Mouse (Mus musculus) monocyte, adult 2 months (primary cell): ENCODE data around the gene Sel1l3.

Source experiments
- DNase-seq, 2 experiments: peaks; one replicate each; pipeline ENCODE4 v3.0.0; 2022; ENCODE audit warnings: low spot score in 2 of 2, low read depth in 1 of 2

Sel1l3 gene

GRCm38 (mm10) chr5:53212782-53213710, 681 bp downstream of the Sel1l3 start:
- no peak for DNase-seq

DNA sequence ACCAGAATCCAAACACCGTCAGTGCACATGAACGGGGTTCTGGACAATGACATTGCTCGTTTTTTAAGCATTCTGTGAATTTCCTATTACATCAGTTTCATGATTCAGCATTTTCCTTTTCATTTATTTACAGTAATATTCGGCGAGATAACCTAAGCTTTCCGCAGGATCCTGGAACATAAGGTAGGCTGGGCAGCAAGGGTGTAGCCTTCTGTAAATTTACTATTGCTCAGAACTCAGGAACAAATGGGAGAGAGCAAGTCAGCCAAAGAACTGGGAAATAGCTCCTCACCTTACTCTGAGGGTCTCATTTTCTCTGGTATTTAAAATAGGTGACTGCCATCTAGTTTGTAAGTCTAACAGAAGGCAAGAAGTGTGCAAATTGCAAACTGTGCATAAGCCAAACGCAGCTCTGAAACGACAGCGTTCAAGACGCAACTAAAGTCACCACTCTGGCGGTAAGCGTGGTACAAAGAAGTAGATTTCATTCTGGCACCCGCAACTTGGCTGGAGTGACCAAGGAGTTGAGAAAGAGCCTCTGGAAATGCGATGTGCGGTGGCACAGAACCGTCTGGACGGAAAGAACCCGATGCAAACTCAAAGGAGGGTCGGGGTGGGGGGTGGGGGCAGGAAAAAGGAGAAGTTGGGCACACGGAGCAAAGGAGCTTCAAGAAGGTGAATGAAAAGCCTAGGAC, 1.5 kb downstream of the Sel1l3 start:
- no peak for DNase-seq

DNA sequence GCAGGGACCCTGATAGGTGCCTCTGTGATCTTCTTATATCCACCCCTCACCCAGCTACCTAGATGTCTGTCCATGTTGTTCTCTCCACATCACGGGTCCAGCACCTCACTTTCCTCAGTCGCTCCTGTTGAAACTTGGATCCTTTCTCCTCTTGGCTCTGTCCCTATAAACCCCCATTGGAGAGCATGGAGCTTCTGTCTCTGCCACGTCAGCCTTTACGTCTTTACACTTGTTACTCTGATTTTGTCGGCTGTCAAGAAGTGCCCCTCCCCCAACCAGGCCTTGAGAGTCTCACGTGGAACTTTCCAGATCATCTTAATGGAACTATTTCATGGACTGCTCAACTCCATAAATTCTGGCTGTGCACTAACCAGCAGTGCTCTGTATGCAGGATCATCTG, 2.5 kb downstream of the Sel1l3 start:
- no peak for DNase-seq

GRCm38 (mm10) chr5:53210481-53210880, 3.2 kb downstream of the Sel1l3 start:
- DNase-seq = no peak

DNA sequence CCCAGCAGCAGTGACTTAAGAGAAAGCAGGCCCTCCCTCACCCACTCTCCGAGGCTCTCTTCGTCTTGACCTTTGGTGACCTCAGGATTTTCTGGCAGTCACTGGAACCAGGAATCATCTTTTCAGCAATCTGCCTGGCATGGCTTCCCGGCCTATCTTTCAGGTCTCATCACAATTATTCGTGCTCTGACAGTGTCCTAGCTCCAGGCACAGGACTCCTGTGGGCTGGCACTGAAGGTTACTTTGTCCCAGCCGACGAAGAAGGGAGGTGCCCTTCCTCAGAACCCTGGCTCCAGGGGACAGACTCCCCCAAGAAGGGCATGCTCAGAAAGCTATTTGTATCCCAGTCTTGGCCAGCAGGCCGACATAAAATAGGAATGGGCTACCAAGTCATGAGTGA, 4.0 kb downstream of the Sel1l3 start:
- DNase-seq = no peak

DNA sequence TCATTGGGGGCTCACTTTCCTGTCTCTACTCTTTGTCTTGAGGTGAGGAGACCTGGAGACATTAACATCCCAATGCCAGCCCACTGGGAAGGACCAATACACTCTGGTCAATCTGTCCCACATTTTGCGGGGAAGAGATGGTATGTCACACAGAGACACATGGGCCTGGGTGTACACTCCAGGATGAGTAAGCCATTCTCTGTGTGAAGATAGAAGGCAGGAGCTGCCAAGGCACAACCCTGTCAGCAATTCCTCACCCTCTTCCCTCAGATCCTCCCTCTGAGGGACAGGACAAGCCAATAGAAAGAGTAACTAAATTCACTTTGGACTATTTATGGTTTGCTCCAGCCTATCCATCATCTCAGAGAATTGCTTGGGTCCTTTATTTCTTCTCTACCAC, 5.0 kb downstream of the Sel1l3 start:
- DNase-seq = no peak

DNA sequence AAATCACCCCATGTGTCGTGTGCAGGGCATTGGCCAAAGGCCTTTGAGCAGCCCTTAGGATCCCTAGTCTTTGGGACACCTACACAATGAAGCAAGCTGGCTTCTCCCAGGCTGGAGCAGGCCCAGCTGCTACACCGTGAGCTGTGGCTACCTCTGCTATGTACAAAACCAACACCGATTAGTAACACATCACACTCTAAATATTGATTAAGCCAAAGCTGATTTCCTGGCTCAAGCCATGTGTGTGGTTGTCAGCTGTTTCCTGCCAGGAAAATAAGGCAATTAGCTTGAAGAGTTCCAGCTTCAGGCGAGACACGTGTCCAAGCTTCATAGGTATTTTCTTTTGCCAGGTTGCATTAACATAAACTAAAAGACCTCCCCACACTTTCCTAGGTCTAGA, 7.2 kb downstream of the Sel1l3 start:
- no peak for DNase-seq

- DNase-seq = no peak
Observed at GRCm38 (mm10) chr5:53202748-53203147, 11.0 kb downstream of the Sel1l3 start.

- no peak for DNase-seq
Observed at GRCm38 (mm10) chr5:53200825-53201224, 12.9 kb downstream of the Sel1l3 start.

DNA sequence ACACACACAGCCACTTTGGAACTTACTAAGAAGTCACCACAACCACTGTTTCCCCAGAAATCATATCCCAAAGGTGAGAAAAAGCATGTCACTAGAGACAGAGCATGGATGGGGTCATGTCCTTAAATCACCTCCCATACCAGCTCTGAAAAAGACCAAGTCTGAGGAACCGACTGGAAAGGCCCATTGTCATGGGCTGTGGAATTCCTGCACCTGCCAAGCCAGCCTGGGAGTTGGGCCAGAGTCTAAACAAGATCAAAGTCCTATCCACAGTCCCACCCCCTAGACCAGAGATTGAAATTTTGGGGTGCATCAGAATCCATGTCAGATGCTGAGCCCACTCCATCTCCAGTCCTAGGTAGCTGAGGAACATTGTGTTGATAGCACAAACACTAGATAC, 15.3 kb downstream of the Sel1l3 start:
- no peak for DNase-seq

- no peak for DNase-seq
Observed at GRCm38 (mm10) chr5:53196387-53197088, 17.2 kb downstream of the Sel1l3 start.

DNA sequence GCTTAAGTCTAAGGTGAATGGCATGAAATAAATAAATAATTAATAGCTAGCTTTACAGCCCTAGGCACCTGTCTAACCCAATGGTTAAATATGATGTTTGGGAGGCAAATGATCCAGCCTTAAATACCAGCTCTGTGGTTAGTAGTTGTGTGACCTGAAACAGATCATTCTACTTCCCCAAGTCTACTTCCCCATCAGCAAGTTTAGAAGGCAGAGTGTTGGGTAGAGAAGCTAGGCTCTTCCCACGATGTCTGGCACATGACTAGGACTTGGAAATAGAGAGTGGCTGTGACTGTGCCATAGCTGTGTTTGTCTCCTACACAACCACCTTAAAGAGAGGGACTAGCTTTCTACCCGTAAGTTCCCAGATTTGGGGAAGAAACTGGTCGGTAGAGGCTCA, 18.9 kb downstream of the Sel1l3 start:
- DNase-seq = peak in 1 of 2 experiments; percentile 15

DNA sequence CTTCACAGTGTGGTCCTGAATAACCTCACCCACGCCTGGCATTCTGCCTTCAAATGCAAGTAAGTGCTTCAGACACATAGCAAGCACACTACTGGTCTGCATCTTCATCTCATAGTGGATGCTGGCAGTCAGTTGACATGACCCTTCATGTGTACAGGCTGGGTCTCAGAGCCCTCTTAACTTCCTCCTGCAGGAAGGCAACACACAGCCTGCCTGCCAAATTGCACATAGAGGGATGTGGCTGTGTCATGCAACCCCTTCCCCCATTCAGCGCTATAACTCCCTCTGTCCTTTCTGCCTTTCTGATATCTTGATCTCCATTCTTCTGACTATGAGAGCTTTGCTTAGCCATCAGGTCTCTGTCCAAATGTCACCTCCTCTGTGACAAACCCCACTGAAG, 19.3 kb downstream of the Sel1l3 start:
- DNase-seq = no peak

DNA sequence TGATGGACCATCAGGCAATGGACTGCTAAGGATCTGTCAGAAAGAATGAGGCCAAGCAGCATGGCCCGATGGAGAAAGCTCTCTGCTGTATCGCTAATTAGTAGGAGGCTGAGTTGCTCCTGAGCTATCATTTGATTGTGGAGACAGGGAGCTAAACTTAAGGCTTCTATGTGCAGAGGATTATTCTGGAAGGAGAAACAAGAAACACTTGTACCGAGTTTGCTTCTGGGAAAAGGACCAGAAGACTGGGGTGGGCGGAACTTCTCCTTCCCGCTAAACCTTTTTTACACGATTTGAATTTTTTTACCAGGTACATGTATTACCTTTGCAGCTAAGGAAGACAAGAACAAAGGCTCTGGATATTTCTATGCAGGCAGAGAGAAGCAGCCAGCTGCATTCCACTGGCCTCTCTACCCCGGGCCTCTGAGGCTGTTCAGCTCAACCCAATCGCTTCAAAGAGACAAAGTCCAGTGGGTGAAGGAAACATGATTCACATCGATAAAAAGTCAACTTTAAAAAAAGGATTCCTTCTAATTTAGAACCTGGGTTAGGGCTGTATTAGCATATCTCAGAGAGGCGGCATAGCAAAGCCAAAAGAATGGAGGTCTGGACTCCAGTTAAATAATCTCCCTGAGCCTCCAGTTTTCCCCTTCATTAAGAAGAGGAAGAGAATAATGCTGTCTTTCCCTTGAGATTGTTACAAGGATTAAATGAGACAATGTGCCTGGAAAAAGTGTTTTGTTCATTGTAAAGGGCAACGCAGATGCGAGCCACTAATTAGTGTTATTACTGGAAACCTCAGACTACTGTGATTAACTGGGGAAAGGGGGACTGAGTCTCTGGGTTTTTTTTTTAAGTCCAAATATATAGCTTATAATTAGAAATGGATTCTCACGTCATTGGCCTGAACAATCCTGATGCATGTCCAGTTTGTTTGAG, 20.4 kb downstream of the Sel1l3 start:
- no peak for DNase-seq

DNA sequence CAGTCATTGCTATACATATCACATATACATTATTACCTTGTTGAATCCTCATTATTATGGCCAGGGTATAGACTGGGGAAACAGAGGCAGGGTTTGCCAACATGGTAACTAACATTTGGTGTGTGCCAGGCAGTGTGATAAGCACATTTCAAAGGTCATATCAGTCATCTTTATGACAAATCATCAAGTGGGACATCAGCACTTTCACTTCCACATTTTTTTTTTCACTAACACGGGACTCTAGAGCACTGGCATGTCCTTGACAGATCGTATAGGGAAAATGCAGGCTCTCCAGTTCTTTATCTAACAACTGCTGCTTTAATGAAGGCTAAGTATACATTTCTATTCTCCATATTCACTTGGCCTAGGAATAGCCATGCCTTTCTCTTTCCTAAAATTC, 25.1 kb downstream of the Sel1l3 start:
- peak in 1 of 2 experiments; percentile 12 for DNase-seq

DNA sequence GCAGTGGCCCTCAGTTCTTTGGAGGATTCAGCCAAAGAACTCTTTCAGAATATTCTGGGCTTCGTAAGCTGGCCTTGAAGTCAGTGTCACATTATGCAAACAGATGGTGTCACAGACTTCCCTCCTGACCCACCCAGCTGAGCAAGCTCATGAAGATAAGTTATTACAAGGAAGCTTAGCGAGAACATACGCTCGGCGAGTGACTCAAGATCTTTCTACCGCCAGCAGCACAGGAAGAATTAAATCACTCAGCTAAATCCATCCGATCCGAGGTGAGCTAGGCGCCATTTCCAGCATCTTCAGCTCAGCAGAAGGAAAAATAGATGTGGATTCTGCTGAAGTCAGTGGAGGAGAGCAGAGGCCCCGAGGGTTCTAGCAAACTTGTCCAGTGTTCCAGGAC, 26.5 kb downstream of the Sel1l3 start:
- DNase-seq = no peak

DNA sequence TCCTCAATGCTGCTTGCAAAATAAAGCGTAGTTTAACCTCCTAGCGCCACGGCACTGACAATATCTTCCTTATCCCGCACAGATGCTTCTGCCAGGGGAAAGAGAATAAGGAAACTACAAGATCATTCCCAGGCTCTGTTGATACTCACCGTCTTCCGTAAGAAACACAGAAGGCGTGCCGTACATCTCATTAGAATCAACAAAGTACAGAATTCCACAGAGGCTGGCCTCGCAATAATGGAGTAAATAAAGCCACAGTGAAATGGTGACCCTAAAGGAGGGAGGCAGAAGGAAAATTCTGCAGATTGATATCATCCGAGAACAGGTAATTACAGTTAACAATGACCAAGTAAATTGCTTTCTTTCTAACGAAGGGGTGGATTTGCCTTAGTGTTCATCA, 27.9 kb downstream of the Sel1l3 start:
- DNase-seq = no peak

- DNase-seq = no peak
Observed at GRCm38 (mm10) chr5:53179965-53180364, 33.8 kb downstream of the Sel1l3 start.

- DNase-seq = no peak
Observed at GRCm38 (mm10) chr5:53176703-53177102, 37.0 kb downstream of the Sel1l3 start.

GRCm38 (mm10) chr5:53176075-53176474, 37.7 kb downstream of the Sel1l3 start:
- no peak for DNase-seq

GRCm38 (mm10) chr5:53175195-53175594, 38.5 kb downstream of the Sel1l3 start:
- DNase-seq = no peak
